Mouse (Mus musculus) E14TG2a.4 (cell line): ENCODE results near the gene Nfatc4.

Experiments used
- CTCF ChIP-seq: conservative IDR thresholded peaks from 2 replicates; pipeline ENCODE4 v1.5.1; 2014; ENCODE audit warnings: low read length
- NANOG ChIP-seq: IDR thresholded peaks from 2 replicates; pipeline ENCODE4 v1.6.1; 2014; ENCODE audit warnings: borderline replicate concordance, low read length, mixed read lengths
- POU5F1 ChIP-seq: IDR thresholded peaks from 2 replicates; pipeline ENCODE4 v1.6.1; 2014; ENCODE audit warnings: low read length, borderline replicate concordance

DNA sequence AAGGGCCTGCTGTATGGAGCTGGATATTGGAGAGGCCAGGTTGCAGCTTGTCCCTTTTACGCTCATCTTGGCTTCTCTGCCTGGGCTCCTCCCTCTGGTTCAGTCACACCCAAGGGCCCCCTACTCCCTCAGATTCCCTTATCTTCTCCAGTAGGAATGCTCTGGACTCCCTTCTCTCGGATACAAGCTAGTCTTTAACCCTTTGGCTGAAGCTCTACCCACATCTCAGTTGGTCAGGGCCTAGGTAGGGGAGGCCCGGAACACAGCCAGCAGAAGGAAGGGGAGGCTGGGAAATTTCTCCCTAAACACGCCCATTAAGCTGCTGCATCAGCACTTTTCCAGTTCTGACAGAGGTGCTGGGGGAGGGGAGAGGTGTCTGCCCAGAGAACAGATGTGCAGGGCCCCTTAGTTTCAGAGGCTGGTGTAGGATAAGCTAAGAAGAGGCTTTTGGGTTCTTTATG is 32.2 kb downstream of the Nfatc4 start:
- TF ChIP-seq CTCF: no peak
- no peak for TF ChIP-seq POU5F1
- no peak for TF ChIP-seq NANOG
